Mouse (Mus musculus) neutrophil, adult 83 days (primary cell): Measurements from ENCODE around the gene Dhx29. TPM values are rescaled to one million over a fixed set of nuclear protein-coding genes. Genes with fewer than 3 reads are reported as not detected.

ENCODE experiments used
- total RNA-seq, 2 experiments: library from RNA; stranded (reverse); gene quantifications; one replicate each; pipeline ENCODE4 v1.2.4; 2023

Dhx29 gene
- 10 to 100 TPM; 10.7 to 11.0 TPM for total RNA-seq

GRCm38 (mm10) chr13:112927287-112928001 lies at the start of gene Dhx29, which contains the start of gene Mtrex:
Dhx29 (plus strand) TSS chr13:112927454.
Mtrex (minus strand) TSS chr13:112927398.

GRCm38 (mm10) chr13:112987532-112987943 lies 60.3 kb downstream of the Dhx29 start, which contains the start of gene Ccno:
Ccno (plus strand) TSS chr13:112987802.

DNA sequence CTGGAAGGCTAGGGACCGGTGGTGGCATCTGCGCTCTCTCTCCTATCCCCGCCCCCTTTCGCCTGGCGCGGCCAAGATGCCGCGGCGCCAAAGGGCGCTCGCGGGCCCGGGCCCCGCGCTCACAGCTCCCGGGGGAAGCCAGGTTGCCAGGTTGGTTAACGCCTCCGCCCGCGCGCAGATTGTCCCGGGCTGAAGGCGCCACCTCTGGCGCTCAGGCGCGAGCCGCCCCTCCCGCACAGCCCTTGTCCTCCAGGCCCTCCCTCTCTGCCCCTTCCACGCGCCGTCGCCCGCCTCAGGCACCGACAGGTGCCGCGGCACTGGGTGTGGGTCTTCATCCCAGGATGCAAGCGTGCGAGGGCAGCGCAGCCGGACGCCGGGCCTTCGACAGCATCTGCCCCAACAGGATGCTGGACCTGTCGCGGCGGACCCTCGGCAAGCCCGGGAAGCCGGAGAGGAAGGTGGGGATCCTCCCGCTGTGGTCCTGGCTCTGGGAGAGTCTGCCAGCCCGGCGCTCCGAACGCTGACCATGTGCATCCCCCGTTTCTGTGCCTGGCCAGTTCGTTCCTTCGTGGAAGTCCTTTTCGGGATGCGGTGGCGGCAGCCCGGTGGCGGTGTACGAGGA lies 66.4 kb downstream of the Dhx29 start, which contains the start of gene Mcidas:
Mcidas (plus strand) TSS at position 315 of the 622 bp plus-strand sequence.

Other genes with a start within 250 kb of the Dhx29 start
- gene Plpp1, start 126.7 kb upstream of the Dhx29 start, total RNA-seq, result 1 to 10 TPM; 2.5 to 4.1 TPM
- 10 to 100 TPM; 31.5 to 32.2 TPM for gene Mtrex, start 56 bp upstream of the Dhx29 start, total RNA-seq
- 10 to 100 TPM; 31.8 to 32.5 TPM for gene Ccno, start 60.3 kb downstream of the Dhx29 start, total RNA-seq
- not detected for gene Mcidas, start 66.4 kb downstream of the Dhx29 start, total RNA-seq
- not detected for gene Cdc20b, start 107.7 kb downstream of the Dhx29 start, total RNA-seq
- not detected for gene Gpx8, start 119.0 kb downstream of the Dhx29 start, total RNA-seq
- gene Gzma, start 173.5 kb downstream of the Dhx29 start, total RNA-seq, result not detected